Mouse (Mus musculus) kidney, adult 8-10 months (tissue): ENCODE measurements around the gene Gm28043.
"Not testable (repeated sequence)": the region's sequence is repeated elsewhere in the genome, so short reads cannot be mapped to it uniquely, and the experiment has no call there.

Source experiments
- DNase-seq, 2 experiments: peaks; one replicate each; pipeline ENCODE4 v3.0.0; 2022

Gene Gm28043

DNA sequence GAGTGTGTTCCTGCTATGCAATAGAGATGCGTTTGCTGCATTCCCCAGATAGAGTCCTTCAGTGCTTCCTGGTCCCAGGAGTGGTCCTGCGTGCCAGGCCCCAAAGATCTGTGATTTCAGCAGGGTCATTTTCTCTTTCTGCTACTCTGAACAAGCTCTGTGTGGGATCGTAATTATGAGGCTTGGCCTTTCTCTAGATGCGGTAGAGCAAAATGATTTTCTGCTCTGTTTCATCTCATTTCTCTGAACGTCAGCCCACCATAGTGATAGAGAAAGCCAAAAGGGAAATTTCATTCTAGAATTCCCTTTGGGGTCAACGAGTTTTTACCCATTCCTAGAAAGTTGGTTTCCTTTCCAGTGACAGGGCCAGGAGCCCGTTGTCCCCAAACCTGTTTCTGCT, 67.6 kb downstream of the Gm28043 start:
- no peak for DNase-seq

DNA sequence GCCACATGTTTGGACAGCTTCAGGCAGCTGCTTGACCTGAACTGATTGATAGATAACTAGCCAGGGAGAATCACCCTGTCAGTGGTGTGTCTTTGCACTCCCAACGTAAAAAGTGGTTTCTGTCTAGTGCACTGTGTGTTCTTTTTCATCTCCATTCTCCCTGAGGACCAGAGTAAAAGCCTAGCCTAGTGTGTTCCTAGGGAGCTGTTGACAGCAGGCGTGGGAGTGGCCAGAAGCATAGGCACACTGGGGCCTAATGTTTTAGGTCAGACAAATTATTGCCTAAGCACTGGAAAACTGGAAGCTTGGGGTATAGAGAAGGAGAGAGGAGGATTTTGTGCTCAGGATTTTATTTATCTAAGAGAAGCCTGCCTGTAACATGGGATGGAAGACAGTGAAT, 68.5 kb downstream of the Gm28043 start:
- DNase-seq: no peak

DNA sequence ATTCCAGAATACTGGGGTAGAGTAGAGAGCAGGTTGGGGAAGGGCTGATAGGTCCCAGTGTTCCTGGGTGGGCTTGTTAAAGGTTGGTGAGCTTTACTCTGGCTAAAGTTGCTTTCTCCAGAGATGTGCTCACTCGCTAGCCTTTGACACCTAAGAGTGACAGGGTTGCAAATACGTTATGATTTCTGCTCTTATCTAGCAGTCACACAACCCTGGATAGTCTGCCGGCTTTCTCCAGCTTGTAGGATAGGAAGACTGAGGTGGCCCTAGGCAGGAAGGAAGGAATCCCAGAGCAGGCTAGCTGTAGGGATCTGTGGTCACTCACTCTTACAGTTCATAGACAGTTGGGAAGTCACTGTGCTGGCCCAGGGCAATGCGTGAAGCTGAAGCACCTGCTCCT, 69.6 kb downstream of the Gm28043 start:
- no peak for DNase-seq

DNA sequence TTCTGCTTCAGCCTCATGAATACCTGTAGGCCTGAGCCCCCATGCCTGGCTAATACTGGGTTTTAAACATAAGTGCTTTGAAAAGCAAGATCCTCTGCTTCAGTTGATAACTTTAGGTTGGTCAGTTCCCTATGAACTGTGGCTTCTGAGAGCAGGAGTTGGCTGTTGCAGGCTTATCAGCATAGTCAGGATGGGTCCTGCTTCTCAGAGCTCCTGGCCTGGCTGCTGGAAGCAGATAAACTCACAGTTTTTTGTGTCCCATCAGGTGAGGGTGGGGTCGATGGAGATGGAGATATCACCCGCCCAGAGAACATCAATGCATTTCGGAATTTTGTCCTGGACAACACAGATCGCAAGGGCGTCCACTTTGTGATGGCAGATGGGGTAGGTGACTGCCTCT, 72.1 kb downstream of the Gm28043 start:
- DNase-seq: no peak

DNA sequence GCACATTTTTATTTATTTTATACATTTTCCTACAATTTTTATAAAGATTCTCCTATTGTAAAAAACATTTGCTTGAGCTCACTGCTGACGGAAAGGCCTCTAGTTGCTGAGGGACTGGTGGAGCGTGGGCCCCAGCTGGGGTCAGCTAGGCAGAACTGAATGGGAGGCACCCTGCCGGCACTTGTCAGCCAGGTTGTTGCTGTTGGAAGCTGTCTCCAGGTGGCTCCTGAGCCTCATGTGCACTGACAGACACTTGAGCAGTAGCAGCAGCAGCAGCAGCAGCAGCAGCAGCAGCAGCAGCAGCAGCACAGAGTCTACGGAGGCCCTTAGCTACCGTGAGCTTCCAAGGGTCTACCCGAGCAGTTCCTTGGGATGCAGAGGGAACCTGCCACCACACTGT, 72.7 kb downstream of the Gm28043 start:
- DNase-seq: no peak

DNA sequence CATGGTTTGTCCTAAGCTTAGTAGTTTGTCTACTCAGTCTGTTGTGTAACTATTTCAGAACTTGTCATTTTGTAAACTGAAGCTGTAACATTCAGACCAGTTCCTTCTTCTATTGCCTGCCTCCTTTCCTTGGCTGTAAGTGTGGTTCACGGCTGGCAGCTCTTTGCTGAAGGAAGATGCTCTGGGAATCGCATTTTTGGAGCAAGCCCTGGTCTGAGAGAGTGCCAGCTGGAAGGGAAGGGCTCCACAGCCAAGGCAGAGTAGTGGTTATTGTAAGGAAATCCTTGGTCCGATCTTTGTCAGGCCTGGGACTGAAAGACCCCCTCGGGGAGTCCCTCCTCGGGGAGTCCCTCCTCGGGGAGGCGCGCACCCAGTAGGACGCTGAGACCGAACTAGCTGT, 73.9 kb downstream of the Gm28043 start:
- DNase-seq: no peak

DNA sequence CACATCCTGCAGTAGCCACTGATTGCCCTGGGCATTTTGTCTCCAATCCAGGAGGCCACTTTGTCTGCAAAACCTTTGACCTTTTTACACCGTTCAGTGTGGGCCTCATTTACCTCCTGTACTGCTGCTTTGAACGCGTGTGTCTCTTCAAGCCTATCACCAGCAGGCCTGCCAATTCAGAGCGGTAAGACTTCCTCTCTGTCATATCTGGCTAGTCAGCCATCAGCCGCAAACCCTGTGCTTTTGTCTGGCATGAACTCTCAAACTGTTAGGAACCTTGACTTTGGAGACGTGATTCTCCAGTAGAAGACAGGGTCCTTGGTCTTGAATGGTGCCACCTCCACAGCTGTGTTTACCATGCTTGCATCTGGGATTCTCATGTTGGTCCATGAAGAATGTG, 75.6 kb downstream of the Gm28043 start:
- no peak for DNase-seq

DNA sequence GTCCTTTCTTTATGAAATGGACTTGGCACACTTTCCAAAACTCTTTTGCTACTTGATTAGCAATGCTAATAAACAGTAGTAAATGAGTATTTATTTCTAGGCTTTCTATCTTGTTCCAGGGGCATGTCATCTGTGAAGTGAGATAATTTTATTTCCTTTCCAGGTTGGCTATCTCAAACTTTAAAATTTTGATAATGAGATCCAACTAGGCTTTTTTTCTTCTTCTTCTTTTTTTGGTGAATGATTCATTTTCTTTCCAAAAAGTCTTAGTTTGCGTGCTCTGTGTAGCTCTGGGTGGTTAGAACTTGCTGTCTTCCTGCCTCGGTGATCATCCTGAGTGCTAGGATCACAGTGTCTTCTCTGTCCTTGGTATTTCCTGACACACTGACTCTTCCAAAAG, 78.2 kb downstream of the Gm28043 start:
- DNase-seq: no peak

DNA sequence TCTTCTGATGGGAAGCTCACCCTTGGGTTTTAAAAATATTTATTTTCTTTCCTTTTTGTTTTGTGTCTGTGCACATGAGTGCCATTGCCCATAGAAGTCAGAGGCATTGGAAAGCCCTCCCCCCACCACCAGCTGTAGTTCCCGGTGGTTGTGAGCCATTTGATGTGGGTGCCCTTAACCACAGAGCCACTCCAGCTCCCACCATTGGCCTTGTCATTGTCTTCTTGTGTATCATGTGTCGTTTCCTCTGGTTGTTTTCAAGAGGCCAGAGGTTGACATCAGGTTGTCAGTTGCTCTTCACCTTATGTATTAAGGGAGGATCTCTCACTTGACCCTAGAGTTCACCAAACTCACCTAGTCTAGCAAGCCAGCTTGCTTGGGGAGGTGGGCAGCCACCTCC, 78.9 kb downstream of the Gm28043 start:
- no peak for DNase-seq

DNA sequence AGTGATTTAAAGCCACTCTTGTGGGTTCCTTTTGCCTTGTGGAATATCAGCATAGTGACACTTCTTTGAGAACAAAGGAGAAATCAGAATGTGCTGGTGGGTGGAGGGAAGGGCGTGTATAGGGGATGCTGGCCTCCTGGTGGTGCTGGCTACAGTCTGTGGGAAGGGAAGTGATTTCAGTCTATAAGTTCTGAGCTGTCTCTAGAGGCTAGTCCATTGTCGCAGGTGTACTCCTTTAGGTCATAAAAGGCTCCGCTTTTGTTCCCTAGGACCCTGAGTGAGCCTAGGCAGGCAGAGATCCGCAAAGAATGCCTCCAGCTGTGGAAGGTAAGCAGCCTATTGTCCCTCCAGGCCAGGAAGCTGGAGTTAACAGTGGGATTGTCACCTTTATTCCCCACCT, 79.8 kb downstream of the Gm28043 start:
- DNase-seq: no peak

DNA sequence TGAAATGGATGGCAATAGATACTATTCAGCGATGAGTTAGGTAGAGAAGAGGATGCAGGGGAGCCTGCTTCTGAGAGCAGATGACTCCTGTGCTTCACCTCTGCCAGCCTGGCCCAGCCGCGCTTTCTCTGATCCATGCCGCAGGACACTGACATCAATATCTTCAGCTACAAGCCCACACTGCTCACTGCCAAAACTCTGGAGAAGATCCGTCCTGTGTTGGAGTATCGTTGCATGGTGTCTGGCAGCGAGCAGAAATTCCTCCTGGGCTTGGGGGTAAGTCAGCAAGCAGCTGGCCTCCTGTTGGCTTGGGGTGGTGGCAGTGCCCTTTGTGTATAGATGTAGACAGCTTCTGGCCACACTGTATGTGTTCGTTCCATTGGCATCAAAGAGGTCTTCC, 82.3 kb downstream of the Gm28043 start:
- DNase-seq: no peak

DNA sequence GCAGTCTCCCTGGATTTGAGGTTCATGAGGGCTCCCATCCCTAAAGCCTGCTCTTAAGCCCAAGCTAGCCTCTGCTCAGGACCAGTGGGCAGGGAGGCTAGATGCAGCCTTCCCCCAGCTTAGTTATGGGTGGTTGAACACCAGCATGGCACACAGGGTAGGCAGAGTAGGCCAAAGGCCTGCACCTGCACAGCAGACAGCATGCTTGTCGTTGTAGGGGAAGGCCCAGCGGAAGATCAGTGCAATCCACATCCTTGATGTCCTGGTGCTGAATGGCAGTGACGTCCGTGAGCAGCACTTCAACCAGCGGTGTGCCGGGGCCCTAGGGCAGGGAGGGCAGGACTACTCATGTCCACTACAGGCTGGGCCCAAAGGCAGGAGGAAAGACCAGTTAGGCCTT, 83.7 kb downstream of the Gm28043 start:
- no peak for DNase-seq

DNA sequence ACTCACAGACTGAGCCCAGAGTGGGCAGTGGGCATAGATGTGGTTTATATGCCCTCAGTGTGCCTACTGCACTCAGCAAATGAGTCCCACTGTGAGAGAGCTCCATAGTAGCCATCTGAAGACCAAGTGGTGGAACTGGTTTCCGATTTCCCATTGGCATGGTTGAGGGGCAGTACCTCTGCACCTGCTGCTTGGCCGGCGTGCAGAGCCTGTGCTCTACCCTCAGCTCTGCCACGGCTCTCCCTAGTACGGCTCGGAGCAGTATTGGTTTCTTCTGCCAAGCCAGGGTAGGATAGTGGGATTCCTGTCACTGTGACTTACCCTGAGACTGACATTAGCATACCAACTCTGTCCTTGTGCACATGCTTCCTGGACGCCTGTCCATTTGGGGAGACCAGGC, 85.9 kb downstream of the Gm28043 start:
- DNase-seq: no peak

DNA sequence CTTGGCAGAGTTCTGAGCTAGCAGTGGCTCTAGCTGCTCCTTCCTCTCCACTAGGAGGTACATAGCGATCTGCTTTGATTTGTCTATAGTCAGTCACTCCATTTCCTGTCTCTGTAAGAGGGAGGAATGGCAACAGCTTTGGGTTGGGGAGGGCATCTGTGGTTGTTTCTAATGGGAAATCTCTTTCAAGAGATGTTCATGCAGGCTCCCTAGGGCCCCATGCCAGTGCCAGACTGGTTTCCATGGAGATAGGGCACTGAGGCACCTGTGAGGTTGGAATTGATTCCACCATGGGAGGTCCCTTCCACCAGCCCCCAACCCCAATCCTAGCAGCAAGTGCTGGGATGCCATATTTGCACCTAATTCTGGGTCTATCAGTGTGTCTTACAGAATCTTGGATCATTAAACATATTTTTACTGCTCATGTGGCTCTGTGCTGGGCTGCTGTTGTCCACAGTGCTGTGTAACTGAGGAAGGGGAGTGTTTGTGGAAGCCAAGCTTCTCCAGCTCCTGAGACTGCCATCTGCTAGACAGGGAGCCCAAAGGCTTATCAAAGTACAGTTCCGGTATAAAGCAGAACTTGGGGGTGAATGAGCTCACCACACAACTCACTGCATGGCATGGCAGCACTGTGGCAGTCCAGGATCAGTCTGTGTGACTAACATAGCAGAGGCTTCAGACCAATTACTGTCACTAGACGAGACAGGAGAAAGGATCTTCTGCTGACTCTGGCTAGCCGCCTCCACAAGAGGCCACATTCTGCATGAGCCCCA, 88.4 kb downstream of the Gm28043 start:
- DNase-seq: no peak

DNA sequence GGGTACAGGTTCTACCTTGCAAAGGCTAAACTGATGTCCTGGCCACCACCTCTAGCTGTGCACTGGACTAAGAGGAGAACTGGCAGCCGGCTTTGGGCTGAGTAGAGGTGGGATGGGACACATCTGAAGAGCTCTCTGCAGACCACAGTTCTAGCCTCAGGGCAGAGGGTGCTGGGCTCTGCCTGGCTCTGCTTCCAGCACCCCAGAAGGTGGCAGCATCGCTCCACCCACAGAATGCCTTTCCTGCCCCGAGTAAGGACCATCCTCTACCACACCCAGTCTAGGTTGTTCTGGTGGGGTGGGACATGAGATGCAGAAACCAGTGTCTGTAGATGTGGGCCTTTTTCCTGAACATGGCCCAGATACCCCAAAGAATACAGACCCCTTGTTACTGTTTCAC, 90.1 kb downstream of the Gm28043 start:
- DNase-seq: peak in 1 of 2 experiments; percentile 44

DNA sequence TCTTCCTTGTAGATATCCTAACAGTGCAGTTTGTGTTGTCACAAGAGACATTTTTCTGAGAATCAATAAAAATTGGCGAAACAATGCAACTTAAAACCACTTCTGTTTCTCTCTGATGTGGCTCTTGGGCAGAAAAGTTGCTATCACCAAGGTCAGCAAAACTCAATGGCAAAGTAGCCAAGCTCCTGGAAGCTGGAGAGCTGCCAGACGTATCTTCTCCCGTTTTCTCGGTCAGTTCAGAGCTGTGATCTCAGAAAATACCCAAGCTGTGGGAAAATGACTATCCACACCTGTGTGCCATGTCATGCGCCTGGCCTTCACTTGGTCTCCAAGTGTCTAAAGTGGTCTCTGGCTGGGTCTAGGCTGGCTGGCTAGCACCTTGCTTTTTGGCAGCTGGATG, 91.2 kb downstream of the Gm28043 start:
- no peak for DNase-seq

DNA sequence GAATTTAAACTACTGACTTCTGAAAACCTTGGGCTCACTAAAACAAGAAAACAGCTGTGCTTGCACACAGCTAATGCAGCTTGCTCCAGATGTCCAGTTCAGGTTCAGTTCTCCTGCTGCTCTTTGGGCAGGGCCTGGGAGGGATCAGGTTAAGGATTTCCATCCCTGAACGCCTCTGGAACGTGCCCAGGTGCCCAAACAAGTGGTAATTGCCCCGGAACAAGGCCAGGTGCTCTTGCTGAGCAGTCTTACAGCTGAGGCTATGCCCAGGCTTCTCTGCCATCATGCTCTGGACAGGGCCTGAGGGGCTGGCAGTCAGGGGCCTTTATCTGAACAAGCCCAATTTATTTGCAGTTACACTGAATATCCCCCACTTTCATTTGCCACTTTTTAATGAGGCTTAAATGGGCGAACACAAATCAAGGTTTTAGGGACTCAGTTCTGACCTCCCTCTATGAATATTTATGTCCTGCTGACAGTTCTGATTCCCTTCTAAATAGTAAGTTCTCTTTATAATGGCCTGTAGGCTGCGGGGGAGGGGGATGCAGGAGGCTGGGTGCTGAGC, 92.4 kb downstream of the Gm28043 start:
- DNase-seq: no peak

DNA sequence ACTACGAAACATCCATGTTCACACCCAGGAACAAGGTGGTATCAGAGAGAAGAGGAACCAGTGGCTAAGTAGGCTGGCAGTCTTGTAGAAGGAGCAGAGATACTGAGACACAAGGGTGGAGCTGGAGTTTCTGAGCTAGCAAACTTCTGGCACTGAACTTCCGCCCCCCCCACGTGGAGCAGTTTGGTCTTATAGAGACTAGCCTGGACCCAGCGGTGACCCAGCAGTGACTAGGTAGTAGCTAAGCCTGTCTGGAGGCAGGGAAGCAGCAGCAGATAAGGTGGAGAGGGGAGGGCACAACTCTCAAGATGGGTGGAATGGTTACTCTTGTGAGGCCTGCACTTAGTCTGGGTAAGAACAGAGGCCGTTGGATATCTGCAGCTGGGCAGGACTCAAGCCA, 94.1 kb downstream of the Gm28043 start:
- no peak for DNase-seq

DNA sequence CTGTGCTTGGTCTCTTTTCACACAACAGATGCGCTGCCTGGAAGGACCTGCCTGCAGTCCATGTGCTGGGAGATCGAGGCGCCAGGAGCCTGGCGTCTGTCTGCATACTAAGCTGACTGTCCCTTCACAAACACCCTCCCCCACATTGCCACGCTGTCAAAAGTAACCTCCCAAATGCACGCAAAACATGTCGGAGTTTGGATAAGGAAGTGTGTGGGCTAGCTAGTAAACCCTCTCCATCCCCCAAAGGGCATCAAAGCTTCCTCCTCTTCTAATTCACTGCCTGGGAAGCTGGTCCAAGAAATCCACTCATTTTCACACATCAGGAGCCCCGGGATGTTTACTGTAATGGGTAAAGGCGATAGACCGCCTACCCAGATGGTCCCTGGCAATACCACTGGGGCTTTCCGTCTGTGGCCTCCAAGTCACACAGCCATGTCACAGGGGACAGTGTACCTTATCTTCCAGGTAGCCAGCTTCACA, 95.9 kb downstream of the Gm28043 start:
- DNase-seq: no peak

DNA sequence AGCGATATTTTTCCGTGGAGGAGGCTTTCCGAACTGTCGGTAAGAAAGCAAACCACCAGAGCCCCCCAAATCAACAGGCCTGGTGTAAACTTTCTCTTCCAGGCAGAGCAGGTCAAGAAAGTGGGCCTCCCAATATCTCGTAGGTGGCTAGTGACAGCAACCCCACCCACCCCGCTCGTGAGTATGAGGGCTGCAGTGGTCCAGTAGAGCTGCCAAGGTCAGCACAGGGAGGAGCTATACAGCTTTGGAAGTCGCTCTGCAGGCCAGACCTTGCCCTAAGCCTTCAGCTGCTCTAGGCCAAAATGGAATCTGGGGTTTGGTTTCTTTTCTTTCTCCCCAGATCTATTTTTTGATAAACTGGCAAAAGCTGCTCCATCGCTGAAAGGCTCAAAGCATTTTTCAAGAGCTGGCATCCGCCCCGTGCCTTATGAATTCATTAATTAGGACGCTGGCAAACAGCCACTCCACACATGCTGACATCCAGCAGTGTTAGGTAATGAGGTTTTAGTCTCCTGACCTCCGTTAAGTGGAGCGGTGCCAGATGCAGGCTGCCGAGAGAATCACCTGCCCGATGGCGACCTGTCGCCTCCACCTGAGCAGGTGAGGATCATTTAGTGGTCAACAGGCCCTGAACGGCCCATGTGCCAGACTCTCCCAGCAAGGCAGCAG, 96.5 kb downstream of the Gm28043 start:
- peak; percentile 85 to 86 for DNase-seq

DNA sequence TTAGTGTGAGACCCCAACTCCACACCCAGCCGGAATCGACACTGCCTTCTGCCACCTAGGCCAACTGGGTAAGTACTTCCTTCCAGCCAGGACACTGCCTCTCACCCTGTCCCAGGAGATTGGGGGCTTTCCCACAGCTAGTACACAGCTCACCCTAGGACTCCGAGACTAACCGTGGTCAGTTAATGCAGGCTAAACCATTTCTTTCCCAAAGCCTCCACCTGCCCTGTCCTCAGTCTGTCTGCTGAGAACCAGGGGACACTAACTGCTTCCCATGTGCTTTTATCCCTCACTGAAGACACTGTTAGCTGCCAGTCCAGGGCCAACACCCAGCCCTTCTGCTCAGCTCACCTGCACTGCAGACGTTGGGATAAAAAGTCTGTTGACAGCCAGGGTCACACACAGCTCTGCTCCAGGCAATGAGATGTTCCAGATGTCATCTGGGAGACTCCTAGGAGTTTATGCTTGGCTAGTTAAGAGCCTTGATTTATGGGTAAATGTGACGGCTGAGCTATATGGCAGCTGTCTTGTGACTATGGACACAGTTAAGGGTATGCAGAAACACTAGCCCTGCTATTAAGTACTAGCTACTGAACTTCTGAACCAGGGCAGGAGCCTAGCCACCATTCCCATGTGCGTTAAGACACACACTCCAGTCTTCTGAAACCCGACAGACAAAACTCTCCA, 97.2 kb downstream of the Gm28043 start:
- DNase-seq: no peak

DNA sequence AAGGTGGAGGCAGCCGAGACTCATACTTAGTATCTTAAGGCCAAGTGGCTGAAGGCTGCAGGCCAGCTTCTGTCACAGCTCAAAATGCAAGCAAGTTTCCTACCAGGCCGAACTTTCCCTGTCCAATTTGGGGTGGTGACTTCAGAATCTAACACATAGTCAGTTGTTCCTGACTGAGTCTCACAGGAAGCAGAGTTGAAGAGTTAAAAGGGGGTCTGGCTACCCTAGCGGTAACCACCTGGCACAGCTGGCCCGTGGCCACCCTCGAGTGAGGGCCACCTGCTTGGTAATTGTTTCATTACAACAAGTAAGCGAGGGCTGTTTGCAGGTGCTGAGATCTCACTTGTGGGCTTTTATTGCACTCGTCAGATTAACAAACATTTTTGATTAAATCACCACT, 97.9 kb downstream of the Gm28043 start:
- DNase-seq: no peak

DNA sequence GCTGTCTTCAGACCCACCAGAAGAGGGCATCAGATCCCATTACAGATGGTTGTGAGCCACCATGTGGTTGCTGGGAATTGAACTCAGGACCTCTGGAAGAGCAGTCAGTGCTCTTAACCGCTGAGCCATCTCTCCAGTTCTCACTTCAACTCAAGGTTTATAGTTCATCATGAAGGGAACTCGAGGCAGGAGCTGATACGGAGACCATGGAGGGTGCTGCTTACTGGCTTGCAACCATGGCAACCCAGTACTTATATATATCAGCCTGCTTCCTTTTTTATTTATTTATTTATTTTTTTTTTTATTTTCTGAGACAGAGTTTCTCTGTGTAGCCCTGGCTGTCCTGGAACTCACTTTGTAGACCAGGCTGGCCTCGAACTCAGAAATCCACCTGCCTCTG, 99.1 kb downstream of the Gm28043 start:
- not testable (repeated sequence) for DNase-seq
